Mouse (Mus musculus): ENCODE data around the gene Fan1. TPM values are rescaled to one million over a fixed set of nuclear protein-coding genes. Genes with fewer than 3 reads are reported as not detected.

Gene Fan1
- polyA plus RNA-seq, 1 experiment from 2014 or later = 2.4 TPM

DNA sequence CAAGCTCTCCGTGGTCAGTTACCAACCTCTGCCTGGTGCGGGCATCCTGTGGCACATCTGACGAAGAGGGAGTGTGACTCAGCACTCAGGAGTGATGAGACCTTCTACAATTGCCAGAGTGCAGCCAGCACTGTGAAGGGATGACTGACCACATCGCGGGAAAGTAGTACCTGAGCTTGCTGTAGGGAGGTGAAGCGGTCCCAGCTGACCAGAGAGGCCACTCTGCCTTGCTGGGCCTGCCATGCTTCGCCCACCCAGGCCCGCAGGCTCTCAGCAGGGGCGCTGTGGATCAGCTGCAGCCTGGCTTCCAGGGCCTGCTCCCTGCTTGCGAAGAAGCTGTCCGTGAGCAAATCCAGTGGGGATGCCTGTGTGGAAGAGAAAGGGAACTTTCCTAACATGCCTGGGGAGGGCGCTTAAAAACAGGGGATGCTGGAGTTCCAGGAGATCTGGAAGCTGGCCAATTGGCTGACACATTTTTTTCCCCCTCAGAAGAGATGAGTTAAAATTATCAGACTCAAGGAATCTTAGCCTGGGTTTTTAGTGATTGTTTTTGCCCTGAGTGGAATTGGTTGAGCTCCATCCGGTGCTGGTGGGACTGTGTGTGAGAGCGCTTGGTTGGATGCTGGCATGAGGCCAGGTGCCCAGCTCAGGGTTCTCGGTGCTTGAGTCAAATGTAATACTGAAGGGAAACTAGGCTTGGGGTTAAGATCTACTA lies 24.6 kb downstream of the Fan1 start:
- H3K36me3 ChIP-seq (ENCODE audit: control insufficient read depth, insufficient read depth) = peaks cover 29% of the 10 kb centered on the region
- no peak overlapping the region for H3K4me2 ChIP-seq (replicated peaks; ENCODE audit: low read depth)
- no peak overlapping the region for H3K4me3 ChIP-seq (ENCODE audit: low read depth, low read length)
- H3K4me1 ChIP-seq (replicated peaks; ENCODE audit: control insufficient read depth, insufficient read depth, low read length) = no peaks in the 10 kb centered on the region
- ATAC-seq = no peak
- WGBS = 88% methylated on average over 15 of the region's 15 CpGs
- H3K9ac ChIP-seq (ENCODE audit: low read depth, low read length) = no peak overlapping the region
- H3K27ac ChIP-seq (ENCODE audit: low read depth, low read length) = no peak overlapping the region
- no peaks in the 10 kb centered on the region for H3K27me3 ChIP-seq (replicated peaks; ENCODE audit: control insufficient read depth, insufficient read depth, low read length)
- H3K9me3 ChIP-seq (ENCODE audit: control insufficient read depth) = no peaks in the 10 kb centered on the region
- no peak for TF ChIP-seq CTCF (IDR thresholded peaks at IDR 0.05; ENCODE audit: low read depth)

DNA sequence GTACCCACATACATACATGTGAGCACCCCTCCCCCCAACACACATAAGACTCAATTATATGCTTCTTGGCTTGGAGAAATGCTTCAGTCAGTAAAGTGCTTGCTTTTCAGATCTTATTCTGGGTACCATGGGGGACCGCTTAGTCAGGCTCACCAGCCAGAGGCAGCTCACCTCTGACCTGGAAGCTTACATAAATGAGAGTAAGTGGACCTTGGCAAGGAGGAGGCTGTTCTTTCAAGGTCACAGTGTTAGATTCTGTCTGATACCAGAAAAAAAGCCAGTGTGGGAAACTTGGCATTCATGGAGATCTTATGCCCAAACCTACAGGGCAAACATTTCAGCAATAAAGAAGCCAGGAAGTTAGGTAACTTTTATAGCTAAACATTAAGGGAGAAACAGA lies 26.1 kb downstream of the Fan1 start:
- TF ChIP-seq CTCF (IDR thresholded peaks at IDR 0.05; ENCODE audit: low read depth) = no peak
- no peak for ATAC-seq
- Histone ChIP-seq H3K9ac (ENCODE audit: low read depth, low read length) (no peak overlapping the region), H3K4me2 (replicated peaks; ENCODE audit: low read depth) (no peak overlapping the region), H3K27me3 (replicated peaks; ENCODE audit: control insufficient read depth, insufficient read depth, low read length) (no peaks in the 10 kb centered on the region), H3K36me3 (ENCODE audit: control insufficient read depth, insufficient read depth) (peaks cover 18% of the 10 kb centered on the region), H3K27ac (ENCODE audit: low read depth, low read length) (no peak overlapping the region), H3K9me3 (ENCODE audit: control insufficient read depth) (no peaks in the 10 kb centered on the region), H3K4me1 (replicated peaks; ENCODE audit: control insufficient read depth, insufficient read depth, low read length) (no peaks in the 10 kb centered on the region), H3K4me3 (ENCODE audit: low read depth, low read length) (no peak overlapping the region)
- WGBS = 95% methylated on average over 1 of the region's 1 CpGs

DNA sequence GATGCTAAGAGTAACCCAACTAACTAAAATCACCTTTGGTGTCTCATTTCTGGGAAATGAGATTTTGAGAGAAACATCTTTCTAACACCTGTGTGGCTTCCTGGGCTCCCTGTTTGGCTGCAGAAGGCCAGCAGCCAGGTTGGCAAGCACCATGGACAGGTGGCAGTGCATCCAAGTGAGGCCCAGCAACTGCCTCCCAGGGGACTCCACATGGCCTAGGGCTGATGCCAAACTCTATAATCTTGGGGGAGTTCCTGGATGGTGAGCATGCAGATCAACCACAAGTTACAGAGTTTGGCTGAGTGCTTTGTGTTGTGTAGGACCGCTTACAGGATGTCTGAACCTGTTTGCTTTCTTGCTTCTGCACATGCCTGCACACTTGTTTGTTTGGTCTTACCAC lies 41.2 kb downstream of the Fan1 start:
- Histone ChIP-seq H3K4me3 (ENCODE audit: low read depth, low read length) (no peak overlapping the region), H3K9ac (ENCODE audit: low read depth, low read length) (no peak overlapping the region), H3K36me3 (ENCODE audit: control insufficient read depth, insufficient read depth) (peaks cover 43% of the 10 kb centered on the region), H3K4me1 (replicated peaks; ENCODE audit: control insufficient read depth, insufficient read depth, low read length) (no peaks in the 10 kb centered on the region), H3K4me2 (replicated peaks; ENCODE audit: low read depth) (no peak overlapping the region), H3K9me3 (ENCODE audit: control insufficient read depth) (no peaks in the 10 kb centered on the region), H3K27me3 (replicated peaks; ENCODE audit: control insufficient read depth, insufficient read depth, low read length) (no peaks in the 10 kb centered on the region), H3K27ac (ENCODE audit: low read depth, low read length) (no peak overlapping the region)
- WGBS = 94% methylated on average over 1 of the region's 1 CpGs
- no peak for ATAC-seq
- TF ChIP-seq CTCF (IDR thresholded peaks at IDR 0.05; ENCODE audit: low read depth) = no peak

GRCm38 (mm10) chr7:64331309-64331708 lies 42.6 kb downstream of the Fan1 start:
- TF ChIP-seq CTCF (IDR thresholded peaks at IDR 0.05; ENCODE audit: low read depth) = no peak
- H3K4me3 ChIP-seq (ENCODE audit: low read depth, low read length) = no peak overlapping the region
- no peak overlapping the region for H3K9ac ChIP-seq (ENCODE audit: low read depth, low read length)
- no peak for ATAC-seq
- no peaks in the 10 kb centered on the region for H3K27me3 ChIP-seq (replicated peaks; ENCODE audit: control insufficient read depth, insufficient read depth, low read length)
- peaks cover 32% of the 10 kb centered on the region for H3K36me3 ChIP-seq (ENCODE audit: control insufficient read depth, insufficient read depth)
- no peaks in the 10 kb centered on the region for H3K4me1 ChIP-seq (replicated peaks; ENCODE audit: control insufficient read depth, insufficient read depth, low read length)
- H3K9me3 ChIP-seq (ENCODE audit: control insufficient read depth) = no peaks in the 10 kb centered on the region
- H3K4me2 ChIP-seq (replicated peaks; ENCODE audit: low read depth) = no peak overlapping the region
- H3K27ac ChIP-seq (ENCODE audit: low read depth, low read length) = no peak overlapping the region
- 91% methylated on average over 3 of the region's 3 CpGs for WGBS

DNA sequence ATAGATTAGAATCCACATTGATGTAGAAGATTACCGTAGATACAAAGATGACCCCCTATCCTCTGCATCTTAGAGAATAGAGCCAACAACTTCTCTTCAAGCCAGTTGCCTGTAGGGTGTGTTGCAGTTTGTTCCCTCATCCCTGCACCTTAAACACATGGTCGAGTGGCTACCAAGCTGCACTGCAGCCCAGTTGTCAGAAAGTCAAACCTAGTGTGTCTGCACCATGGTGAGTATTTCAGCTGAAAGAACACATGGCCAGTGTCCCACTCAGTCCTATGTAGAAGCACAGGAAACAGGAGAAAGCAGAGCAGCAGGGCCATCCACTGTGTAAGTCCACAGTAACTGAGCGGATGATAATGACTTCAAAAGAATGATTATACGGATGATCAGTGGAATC lies 46.4 kb downstream of the Fan1 start:
- Histone ChIP-seq H3K27me3 (replicated peaks; ENCODE audit: control insufficient read depth, insufficient read depth, low read length) (no peaks in the 10 kb centered on the region), H3K9me3 (ENCODE audit: control insufficient read depth) (no peaks in the 10 kb centered on the region), H3K27ac (ENCODE audit: low read depth, low read length) (no peak overlapping the region), H3K4me2 (replicated peaks; ENCODE audit: low read depth) (no peak overlapping the region), H3K36me3 (ENCODE audit: control insufficient read depth, insufficient read depth) (peaks cover 31% of the 10 kb centered on the region; the same call in 1 of the 2 replicates), H3K4me3 (ENCODE audit: low read depth, low read length) (no peak overlapping the region), H3K4me1 (replicated peaks; ENCODE audit: control insufficient read depth, insufficient read depth, low read length) (no peaks in the 10 kb centered on the region), H3K9ac (ENCODE audit: low read depth, low read length) (no peak overlapping the region)
- no peak for ATAC-seq
- 91% methylated on average over 4 of the region's 4 CpGs for WGBS
- no peak for TF ChIP-seq CTCF (IDR thresholded peaks at IDR 0.05; ENCODE audit: low read depth)

GRCm38 (mm10) chr7:64326892-64327291 lies 47.0 kb downstream of the Fan1 start:
- H3K36me3 ChIP-seq (ENCODE audit: control insufficient read depth, insufficient read depth) = peaks cover 33% of the 10 kb centered on the region
- no peak overlapping the region for H3K9ac ChIP-seq (ENCODE audit: low read depth, low read length)
- no peaks in the 10 kb centered on the region for H3K9me3 ChIP-seq (ENCODE audit: control insufficient read depth)
- no peak overlapping the region for H3K4me2 ChIP-seq (replicated peaks; ENCODE audit: low read depth)
- no peak for ATAC-seq
- H3K4me1 ChIP-seq (replicated peaks; ENCODE audit: control insufficient read depth, insufficient read depth, low read length) = no peaks in the 10 kb centered on the region
- 14% methylated on average over 1 of the region's 1 CpGs for WGBS
- H3K4me3 ChIP-seq (ENCODE audit: low read depth, low read length) = no peak overlapping the region
- no peaks in the 10 kb centered on the region for H3K27me3 ChIP-seq (replicated peaks; ENCODE audit: control insufficient read depth, insufficient read depth, low read length)
- H3K27ac ChIP-seq (ENCODE audit: low read depth, low read length) = no peak overlapping the region
- TF ChIP-seq CTCF (IDR thresholded peaks at IDR 0.05; ENCODE audit: low read depth) = peak; percentile 87

Data from intestine, postnatal 0 days (tissue).